Mouse (Mus musculus) retina, postnatal 1 day (tissue): ENCODE data around the gene Tmem120a.

Experiments used
- DNase-seq: peaks from one replicate; pipeline ENCODE4 v3.0.0-alpha.2; 2012

Tmem120a gene

GRCm38 (mm10) chr5:135730916-135731315 lies 13.3 kb downstream of the Tmem120a start:
- no peak for DNase-seq

GRCm38 (mm10) chr5:135730278-135730677 lies 14.0 kb downstream of the Tmem120a start:
- DNase-seq = no peak

GRCm38 (mm10) chr5:135729351-135729750 lies 14.9 kb downstream of the Tmem120a start:
- DNase-seq = no peak

GRCm38 (mm10) chr5:135728361-135728760 lies 15.9 kb downstream of the Tmem120a start:
- no peak for DNase-seq

- no peak for DNase-seq
Observed at GRCm38 (mm10) chr5:135727871-135728270, 16.4 kb downstream of the Tmem120a start.

GRCm38 (mm10) chr5:135726641-135727346 lies 17.5 kb downstream of the Tmem120a start:
- DNase-seq = no peak

- DNase-seq = no peak
Observed at GRCm38 (mm10) chr5:135725991-135726390, 18.3 kb downstream of the Tmem120a start.

GRCm38 (mm10) chr5:135725391-135725841 lies 18.8 kb downstream of the Tmem120a start:
- peak; percentile 84 for DNase-seq

GRCm38 (mm10) chr5:135724536-135725322 lies 19.5 kb downstream of the Tmem120a start:
- DNase-seq = peak; percentile 74

GRCm38 (mm10) chr5:135723165-135723751 lies 21.0 kb downstream of the Tmem120a start:
- DNase-seq = no peak

- DNase-seq = no peak
Observed at GRCm38 (mm10) chr5:135722121-135722520, 22.1 kb downstream of the Tmem120a start.

- no peak for DNase-seq
Observed at GRCm38 (mm10) chr5:135721076-135721475, 23.2 kb downstream of the Tmem120a start.

GRCm38 (mm10) chr5:135720121-135720520 lies 24.1 kb downstream of the Tmem120a start:
- DNase-seq = no peak

- no peak for DNase-seq
Observed at GRCm38 (mm10) chr5:135719586-135720120, 24.6 kb downstream of the Tmem120a start.

GRCm38 (mm10) chr5:135715624-135716023 lies 28.6 kb downstream of the Tmem120a start:
- DNase-seq = no peak

- DNase-seq = peak; percentile 39
Observed at GRCm38 (mm10) chr5:135713441-135714218, 30.6 kb downstream of the Tmem120a start.

GRCm38 (mm10) chr5:135712803-135713202 lies 31.4 kb downstream of the Tmem120a start:
- no peak for DNase-seq

- DNase-seq = no peak
Observed at GRCm38 (mm10) chr5:135711582-135712355, 32.5 kb downstream of the Tmem120a start.

- DNase-seq = no peak
Observed at GRCm38 (mm10) chr5:135710599-135711214, 33.5 kb downstream of the Tmem120a start.

GRCm38 (mm10) chr5:135709716-135710115 lies 34.5 kb downstream of the Tmem120a start:
- no peak for DNase-seq

GRCm38 (mm10) chr5:135707855-135708254 lies 36.4 kb downstream of the Tmem120a start:
- DNase-seq = no peak
